Mouse (Mus musculus) testis, postnatal 14 days (tissue): ENCODE measurements around the gene Heatr5a.

ENCODE experiments used
- DNase-seq: peaks from one replicate; pipeline ENCODE4 v3.0.0; 2021; ENCODE audit warnings: low spot score

Heatr5a gene

GRCm38 (mm10) chr12:51970352-51971069, 610 bp downstream of the Heatr5a start:
- DNase-seq: no peak

- no peak for DNase-seq
These were observed 1.2 kb downstream of the Heatr5a start for GRCm38 (mm10) chr12:51969876-51970275.

DNA sequence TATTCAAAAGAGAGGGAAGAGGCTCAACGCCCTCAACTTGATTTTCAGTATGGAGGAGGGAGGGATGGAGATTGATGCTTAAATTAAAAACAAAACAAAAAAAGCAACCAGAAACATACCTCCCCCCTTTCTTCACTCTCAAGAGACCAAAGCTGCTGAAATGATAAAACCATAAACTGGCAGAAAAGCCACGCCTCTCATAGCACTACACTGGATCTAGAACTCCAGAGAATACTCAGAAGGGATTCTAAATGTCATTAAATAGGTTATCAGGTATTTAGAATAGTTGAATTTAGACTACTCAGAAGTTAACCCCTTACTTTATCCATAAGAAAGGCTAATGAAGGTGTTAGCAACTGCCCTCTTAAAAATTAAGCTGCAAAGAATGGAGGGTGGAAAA, 2.0 kb downstream of the Heatr5a start:
- DNase-seq: no peak

DNA sequence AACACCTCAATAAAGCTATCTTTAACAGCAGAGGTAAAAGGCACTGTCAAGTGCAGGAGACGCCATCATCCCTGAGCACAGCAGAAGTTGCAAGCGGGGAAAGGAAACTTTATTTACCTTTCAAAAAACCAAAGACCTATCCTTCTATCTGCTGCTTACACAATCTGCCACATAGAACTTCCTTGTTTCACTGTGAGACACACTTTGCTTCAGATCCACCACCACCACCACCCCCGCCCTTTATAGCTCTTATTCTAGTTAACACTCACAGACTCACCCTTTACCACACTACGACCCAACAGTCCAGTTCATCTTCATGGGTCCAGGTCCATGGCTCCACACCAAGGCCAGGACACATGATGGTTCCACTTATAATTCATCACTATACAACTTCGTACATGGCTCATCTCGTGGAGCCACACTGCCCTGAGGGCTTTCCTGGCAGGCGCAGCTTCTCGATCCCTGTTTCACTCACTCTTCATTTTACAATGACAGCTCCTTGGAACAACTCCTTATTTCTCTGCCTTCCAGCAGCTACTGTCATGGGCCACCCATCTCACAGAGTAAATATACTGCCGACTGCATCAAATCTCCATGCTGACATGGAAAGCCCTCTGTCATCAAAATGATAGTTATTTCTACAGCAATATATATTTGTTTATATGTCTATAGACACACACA, 3.1 kb downstream of the Heatr5a start:
- no peak for DNase-seq

DNA sequence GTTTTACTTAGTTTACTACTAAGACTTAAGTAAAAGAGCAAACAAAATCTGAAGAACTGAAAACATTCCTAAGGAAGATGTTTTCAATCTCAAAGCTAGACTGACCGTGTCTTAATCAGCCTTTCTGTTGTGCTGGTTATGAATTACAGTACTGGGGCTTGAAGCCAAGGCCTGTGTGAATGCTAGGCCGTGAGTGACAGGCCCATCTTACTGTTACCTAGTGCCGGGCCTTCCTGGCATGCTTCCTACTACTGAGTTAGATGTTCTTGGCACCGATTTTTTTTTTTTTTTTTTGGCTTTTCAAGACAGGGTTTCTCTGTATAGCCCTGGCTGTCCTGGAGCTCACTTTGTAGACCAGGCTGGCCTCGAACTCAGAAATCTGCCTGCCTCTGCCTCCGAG, 13.5 kb downstream of the Heatr5a start:
- no peak for DNase-seq

GRCm38 (mm10) chr12:51952309-51952708, 18.8 kb downstream of the Heatr5a start:
- DNase-seq: peak; percentile 50

DNA sequence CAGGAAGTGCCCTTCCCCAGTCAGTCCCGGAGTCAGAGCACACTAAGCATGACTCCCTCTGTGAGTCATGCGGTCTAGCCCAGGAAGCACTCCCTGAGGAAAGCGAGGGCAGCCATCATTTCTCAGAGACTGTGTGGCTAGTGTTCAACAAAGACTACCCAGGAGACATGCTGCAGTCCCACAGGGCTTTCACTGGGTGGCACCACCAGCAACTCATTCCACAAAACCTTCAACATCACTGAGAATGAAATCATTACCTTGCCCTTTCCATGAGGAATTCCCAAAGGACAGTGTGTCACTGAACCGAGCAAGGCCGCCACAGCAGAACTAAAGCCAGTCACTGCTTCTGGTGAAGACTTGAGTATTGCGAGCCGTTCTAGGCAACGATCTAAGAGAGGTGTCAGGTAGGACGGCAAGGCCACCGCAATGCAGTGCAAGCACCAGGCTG, 23.6 kb downstream of the Heatr5a start:
- no peak for DNase-seq

- no peak for DNase-seq
These were observed 25.8 kb downstream of the Heatr5a start for GRCm38 (mm10) chr12:51945331-51945730.

DNA sequence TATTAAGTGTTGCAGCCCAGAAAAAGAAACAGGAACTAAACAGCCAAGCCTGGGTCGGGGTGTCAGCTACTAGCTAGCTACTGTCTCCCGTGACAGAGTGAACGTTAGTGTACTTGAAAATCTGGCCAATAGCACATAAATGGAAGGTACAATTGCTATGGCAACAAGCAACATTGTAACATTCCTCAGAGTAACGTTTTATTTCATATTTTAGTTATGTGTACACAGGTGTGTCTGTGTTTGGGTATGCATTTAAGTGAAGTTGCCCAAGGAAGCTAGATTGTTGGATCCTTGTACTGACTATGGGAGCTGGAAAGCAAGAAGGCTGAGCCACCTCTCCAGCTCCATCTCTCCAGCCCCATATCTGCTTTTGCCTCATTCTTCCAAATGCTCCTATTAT, 31.3 kb downstream of the Heatr5a start:
- DNase-seq: no peak

GRCm38 (mm10) chr12:51937938-51938337, 33.2 kb downstream of the Heatr5a start:
- no peak for DNase-seq

DNA sequence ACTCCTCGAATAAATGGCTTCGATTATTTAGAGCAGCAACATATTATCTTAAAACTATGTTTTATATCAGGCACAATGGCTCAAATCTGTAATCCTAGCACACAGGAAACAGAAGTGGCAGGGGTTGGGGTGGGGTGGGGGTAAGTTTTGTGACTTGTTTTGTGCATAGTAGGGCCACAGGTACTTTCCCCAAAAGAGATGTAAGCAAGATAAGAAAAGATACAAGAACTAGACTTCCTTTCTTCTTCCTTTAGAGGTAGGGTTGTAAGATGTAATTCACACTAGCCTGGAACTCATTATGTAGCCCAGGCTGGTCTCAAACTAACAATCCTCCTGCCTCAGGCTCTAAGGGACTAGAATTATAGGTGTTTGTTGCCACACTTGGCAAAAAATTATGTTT, 41.5 kb downstream of the Heatr5a start:
- DNase-seq: no peak

DNA sequence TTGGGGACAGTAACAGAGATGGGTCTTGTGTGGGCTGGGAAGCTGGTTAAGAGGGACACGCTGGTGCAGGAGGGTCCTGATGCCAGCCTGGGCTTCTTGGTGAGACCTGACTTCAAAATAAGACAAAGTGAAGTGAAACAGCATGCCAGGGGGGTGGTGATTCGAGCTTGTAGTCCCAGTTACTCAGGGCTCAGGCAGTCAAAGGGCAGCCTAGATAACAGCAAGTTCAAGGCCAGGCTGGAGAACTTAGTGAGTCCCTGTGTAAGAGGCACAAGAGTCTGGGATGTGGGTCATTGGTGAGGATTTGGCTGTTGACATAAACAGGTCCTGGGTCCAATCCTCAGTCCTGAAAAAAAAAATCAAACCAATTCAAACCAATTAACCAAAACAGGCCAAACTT, 53.9 kb downstream of the Heatr5a start:
- no peak for DNase-seq

- DNase-seq: no peak
These were observed 56.0 kb downstream of the Heatr5a start for GRCm38 (mm10) chr12:51914903-51915670.

DNA sequence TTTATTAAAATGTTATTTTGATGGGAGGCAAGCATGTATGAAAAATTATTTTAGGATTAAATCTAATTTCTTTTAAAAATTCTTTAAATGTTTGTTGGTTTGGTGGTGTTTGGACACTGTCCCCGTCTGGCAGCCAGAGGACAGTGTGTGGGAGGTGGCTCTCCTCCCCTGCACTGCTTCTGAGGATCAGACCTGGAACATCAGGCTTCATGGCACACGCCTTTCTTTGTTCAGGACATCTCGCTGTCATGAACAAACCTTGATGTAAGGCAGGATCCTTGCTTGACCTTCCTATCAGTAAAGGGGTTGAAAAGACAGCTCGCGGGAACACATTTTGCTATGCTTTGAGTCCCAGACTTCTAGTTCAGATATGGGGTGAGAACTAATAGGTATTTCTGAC, 61.9 kb downstream of the Heatr5a start:
- DNase-seq: peak; percentile 53

DNA sequence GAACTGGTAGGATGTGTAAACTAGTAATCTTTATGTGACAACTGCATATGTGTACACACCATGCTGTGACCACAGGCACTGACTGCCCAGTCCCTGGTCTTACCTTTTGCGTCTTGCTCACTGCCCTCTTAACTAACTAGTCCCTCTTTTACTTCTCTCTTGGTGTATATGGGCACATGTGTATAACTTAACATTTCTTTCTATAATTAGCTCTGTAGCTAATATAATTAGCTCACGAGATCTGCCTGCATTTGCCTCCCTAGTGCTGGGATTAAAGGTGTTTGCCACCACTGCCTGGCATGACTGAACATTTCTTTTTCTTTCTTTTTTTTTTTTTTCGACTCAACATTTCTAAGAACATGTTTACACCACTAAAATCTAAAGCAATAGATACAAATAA, 63.6 kb downstream of the Heatr5a start:
- DNase-seq: no peak

GRCm38 (mm10) chr12:51900551-51900950, 70.6 kb downstream of the Heatr5a start:
- no peak for DNase-seq

DNA sequence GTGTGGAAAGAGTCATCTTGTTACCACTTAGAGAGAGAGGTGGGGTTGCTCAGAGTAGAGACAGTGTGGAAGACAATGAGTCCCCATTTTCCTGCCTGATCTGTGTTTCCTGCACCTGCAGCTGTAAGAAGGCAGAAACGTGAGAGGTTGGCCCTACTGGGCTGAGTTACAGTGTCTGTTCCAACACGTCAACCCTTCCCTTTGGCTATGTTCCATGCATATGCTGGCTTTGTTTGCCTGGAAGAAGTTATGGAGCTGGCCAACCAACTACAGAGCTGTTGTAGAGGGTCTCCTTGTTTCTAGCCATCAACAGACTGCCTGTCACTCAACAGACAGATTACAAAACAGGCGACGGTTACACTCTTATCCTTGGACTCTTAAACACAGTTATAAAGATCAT, 74.2 kb downstream of the Heatr5a start:
- no peak for DNase-seq

DNA sequence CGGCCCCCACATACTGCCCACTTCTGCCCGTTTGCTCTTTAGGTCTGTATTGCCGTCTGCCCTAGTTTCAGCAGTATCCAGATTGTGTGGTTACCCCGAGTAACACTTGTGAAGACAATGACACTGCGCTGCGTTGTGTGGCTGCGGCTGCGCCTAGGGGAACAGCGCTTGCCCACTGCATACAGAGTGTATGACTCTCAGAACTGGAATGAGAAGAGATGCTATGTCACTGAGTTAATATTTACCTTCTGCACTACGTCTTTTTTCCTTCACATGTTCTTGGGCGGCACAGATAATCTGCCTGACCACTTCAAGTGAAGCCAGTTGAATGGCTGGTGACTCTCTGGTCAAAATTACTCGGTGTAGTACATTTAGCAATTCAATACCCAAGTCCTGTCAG, 82.5 kb downstream of the Heatr5a start:
- DNase-seq: no peak

DNA sequence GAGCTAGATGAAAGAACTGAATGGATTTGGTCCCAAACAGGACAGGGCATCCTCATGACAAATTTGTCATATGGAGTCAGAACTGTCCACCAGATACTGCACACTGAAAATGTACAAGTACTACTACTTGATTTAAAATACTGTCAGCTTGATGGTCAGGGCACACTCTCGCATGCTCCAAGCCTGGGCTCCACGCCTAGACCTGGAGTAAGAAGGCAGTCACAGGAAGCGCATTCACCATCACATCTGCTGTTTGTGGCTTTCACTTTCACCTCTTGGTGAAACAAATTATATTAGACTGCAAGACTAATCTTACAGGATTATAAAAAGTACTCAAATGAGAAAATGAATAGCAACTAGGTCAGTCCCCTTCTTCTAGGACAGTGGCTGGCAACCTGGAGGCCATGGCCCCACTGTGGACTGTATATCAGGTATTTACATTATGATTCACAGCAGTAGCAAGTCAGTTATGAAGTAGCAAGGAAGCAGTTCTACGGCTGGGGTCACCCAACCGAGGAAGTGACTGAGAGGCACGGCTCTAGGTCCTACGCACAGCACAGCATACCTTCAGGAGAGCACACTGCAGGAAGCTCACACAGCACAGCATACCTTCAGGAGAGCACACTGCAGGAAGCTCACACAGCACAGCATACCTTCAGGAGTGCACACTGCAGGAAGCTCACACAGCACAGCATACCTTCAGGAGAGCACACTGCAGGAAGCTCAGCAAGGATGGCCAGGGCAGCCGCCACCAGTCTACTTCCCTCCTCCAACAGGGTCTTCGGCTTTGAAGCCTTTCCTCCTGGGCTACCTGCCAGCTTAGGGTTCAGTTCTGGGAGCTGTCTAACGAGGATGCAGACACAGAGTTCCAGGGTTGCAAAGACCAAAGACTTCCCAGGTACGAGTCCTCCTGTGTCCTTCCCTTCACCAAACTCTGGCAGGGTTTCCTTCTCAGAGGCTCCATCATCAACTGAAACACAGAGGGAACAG, 83.5 kb downstream of the Heatr5a start:
- DNase-seq: no peak

GRCm38 (mm10) chr12:51886369-51886768, 84.8 kb downstream of the Heatr5a start:
- DNase-seq: no peak

DNA sequence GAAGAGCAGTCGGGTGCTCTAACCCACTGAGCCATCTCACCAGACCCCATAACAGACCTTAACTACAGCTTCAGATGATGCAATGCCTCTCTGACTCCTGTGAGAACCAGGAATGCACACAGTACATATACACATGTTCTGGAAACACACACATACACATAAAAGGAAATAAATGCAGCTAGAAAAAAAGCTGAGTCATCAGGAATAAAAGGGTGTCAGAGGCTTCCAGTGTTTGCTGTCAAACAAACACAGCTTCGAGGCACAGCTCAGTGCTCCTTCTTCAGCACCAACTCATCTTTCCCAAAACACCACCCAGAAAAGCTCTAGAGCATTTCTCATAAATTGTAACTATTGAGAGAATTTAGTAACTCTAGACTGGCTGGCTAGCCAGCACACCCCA, 86.3 kb downstream of the Heatr5a start:
- DNase-seq: no peak

DNA sequence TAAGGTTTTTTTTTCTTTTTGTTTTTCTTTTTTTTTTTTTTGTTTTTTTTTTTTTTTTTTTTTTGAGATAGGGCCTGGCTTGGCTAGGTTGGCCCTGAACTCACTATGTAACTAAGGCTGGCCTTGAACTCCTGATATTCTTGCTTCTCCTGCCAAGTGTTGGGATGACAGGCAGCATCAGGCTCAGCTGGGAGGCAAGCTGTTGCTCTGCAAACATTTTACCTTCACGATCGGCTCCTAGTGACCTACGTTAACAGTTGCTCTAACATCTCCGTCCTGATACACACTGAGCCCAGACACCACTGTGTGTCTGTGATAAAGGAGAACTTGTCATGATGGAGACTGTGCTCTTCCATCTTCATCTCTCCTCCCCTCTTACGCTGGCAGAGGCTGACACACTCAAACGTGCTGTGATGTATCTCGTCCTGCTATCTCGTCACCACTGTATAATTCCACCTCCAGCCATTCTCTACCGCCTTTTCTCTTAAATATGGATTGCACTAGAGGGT, 87.8 kb downstream of the Heatr5a start:
- DNase-seq: peak; percentile 44
